Mouse (Mus musculus) induced T-regulatory cell, adult 2 months (primary cell): ENCODE data around the gene Wdr20rt.
A peak's percentile ranks its signal among the peaks of the same experiment; 100 is the strongest.
"Not testable (repeated sequence)": the region's sequence is repeated elsewhere in the genome, so short reads cannot be mapped to it uniquely, and the experiment has no call there.

ENCODE experiments used
- DNase-seq: peaks from one replicate; pipeline ENCODE4 v3.0.0-alpha.2; 2012; ENCODE audit warnings: low read depth

The Wdr20rt gene

GRCm38 (mm10) chr12:65225467-65225945 is at the start of gene Wdr20rt:
Wdr20rt (plus strand) TSS chr12:65225517.
- no peak for DNase-seq

GRCm38 (mm10) chr12:65187365-65187764 is 38.0 kb upstream of the Wdr20rt start:
- no peak for DNase-seq

GRCm38 (mm10) chr12:65189213-65189612 is 36.1 kb upstream of the Wdr20rt start:
- no peak for DNase-seq

GRCm38 (mm10) chr12:65194003-65194530 is 31.2 kb upstream of the Wdr20rt start:
- DNase-seq = no peak

- DNase-seq = no peak
Observed at GRCm38 (mm10) chr12:65201812-65202211, 23.5 kb upstream of the Wdr20rt start.

- no peak for DNase-seq
Observed at GRCm38 (mm10) chr12:65206431-65206830, 18.9 kb upstream of the Wdr20rt start.

GRCm38 (mm10) chr12:65216404-65216840 is 8.9 kb upstream of the Wdr20rt start:
- no peak for DNase-seq

GRCm38 (mm10) chr12:65228628-65229027 is 3.3 kb downstream of the Wdr20rt start:
- no peak for DNase-seq

GRCm38 (mm10) chr12:65229041-65229440 is 3.7 kb downstream of the Wdr20rt start:
- DNase-seq = no peak

GRCm38 (mm10) chr12:65232801-65233200 is 7.5 kb downstream of the Wdr20rt start:
- DNase-seq = not testable (repeated sequence)

- DNase-seq = no peak
Observed at GRCm38 (mm10) chr12:65250116-65250738, 24.9 kb downstream of the Wdr20rt start.

GRCm38 (mm10) chr12:65256887-65257286 is 31.6 kb downstream of the Wdr20rt start:
- no peak for DNase-seq

GRCm38 (mm10) chr12:65258212-65259138 is 33.2 kb downstream of the Wdr20rt start:
- DNase-seq = peak; percentile 42

- peak; percentile 10 for DNase-seq
Observed at GRCm38 (mm10) chr12:65259139-65260111, 34.1 kb downstream of the Wdr20rt start.

- no peak for DNase-seq
Observed at GRCm38 (mm10) chr12:65268311-65268984, 43.1 kb downstream of the Wdr20rt start.

- DNase-seq = no peak
Observed at GRCm38 (mm10) chr12:65269406-65269805, 44.1 kb downstream of the Wdr20rt start.

GRCm38 (mm10) chr12:65273807-65274206 is 48.5 kb downstream of the Wdr20rt start:
- DNase-seq = no peak
